In genomic region chr11:22620912-22621705, GRCm38 (mm10) we compare ENCODE assay signal across 20 mouse cellular contexts.
DNase-seq lines count a peak whose midpoint lies in the region; ATAC-seq and TF ChIP-seq lines count a peak whose summit lies in the region.
"Had no signal": no experiment of that assay in that cellular context is flagged by ENCODE, and none has a peak within 500 bp of the region (broad histone marks: within the 10 kb centered on the region; RNA-seq: fewer than 3 reads in every experiment).

No protein-coding gene starts in this region.

- no peaks in the 10 kb centered on the region for H3K36me3 ChIP-seq in lung, embryonic 14.5 days (ENCODE audit: insufficient read depth)
- no peaks in the 10 kb centered on the region for H3K36me3 ChIP-seq in embryonic facial prominence, embryonic 15.5 days
- H3K36me3 ChIP-seq in stomach, embryonic 16.5 days (ENCODE audit: control insufficient read depth, insufficient read depth, low read length), result no peaks in the 10 kb centered on the region
- H3K36me3 ChIP-seq: liver, embryonic 13.5 days; midbrain, embryonic 12.5 days had no signal

- no peak overlapping the region for H3K4me2 ChIP-seq in lung, embryonic 14.5 days
- H3K4me2 ChIP-seq in embryonic facial prominence, embryonic 15.5 days (replicated peaks), result no peak overlapping the region
- no peak overlapping the region for H3K4me2 ChIP-seq in stomach, embryonic 16.5 days (ENCODE audit: low read depth, low read length)
- H3K4me2 ChIP-seq: liver, embryonic 13.5 days; midbrain, embryonic 12.5 days had no signal

- no peaks in the 10 kb centered on the region for H3K27me3 ChIP-seq in lung, embryonic 14.5 days (ENCODE audit: insufficient read depth, low read length)
- no peaks in the 10 kb centered on the region for H3K27me3 ChIP-seq in embryonic facial prominence, embryonic 15.5 days
- no peaks in the 10 kb centered on the region for H3K27me3 ChIP-seq in stomach, embryonic 16.5 days (ENCODE audit: control insufficient read depth, insufficient read depth, low read length)
- H3K27me3 ChIP-seq: liver, embryonic 13.5 days had no signal

- 0 out of 2 replicates have a peak, but pooled peaks cover 7% of the 10 kb centered on the region for H3K4me1 ChIP-seq in lung, embryonic 14.5 days (ENCODE audit: insufficient read depth)
- peaks cover 11% of the 10 kb centered on the region for H3K4me1 ChIP-seq in embryonic facial prominence, embryonic 15.5 days
- peaks cover 8% of the 10 kb centered on the region for H3K4me1 ChIP-seq in stomach, embryonic 16.5 days (ENCODE audit: control insufficient read depth, insufficient read depth, low read length)
- H3K4me1 ChIP-seq: liver, embryonic 13.5 days had no signal

- DNase-seq in lung, embryonic 14.5 days, result no peak
- no peak for DNase-seq in lung, postnatal 4 days
- DNase-seq in R1 (ENCODE audit: low read depth, low spot score), result peak; percentile 99
- no peak for DNase-seq in frontal cortex, postnatal 14 days (ENCODE audit: low spot score in 2 of 2)
- DNase-seq: adrenal gland, adult 8-10 months; cerebellum, adult 11-12 months; embryo, embryonic 11 days; forebrain, postnatal 0 days; gastrocnemius, postnatal 10 days; heart, adult 18-20 months; kidney, adult 8-10 months; kidney, postnatal 36 days; layer of hippocampus, postnatal 36 days; liver, embryonic 13.5 days; thymus, adult 18-20 months had no signal

- H3K9me3 ChIP-seq in lung, embryonic 14.5 days (ENCODE audit: low read depth, low read length), result no peaks in the 10 kb centered on the region
- H3K9me3 ChIP-seq in embryonic facial prominence, embryonic 15.5 days (replicated peaks), result no peaks in the 10 kb centered on the region
- H3K9me3 ChIP-seq in stomach, embryonic 16.5 days (replicated peaks; ENCODE audit: control insufficient read depth, low read length), result no peaks in the 10 kb centered on the region
- H3K9me3 ChIP-seq: liver, embryonic 13.5 days; midbrain, embryonic 12.5 days had no signal

- H3K4me3 ChIP-seq in lung, embryonic 14.5 days (ENCODE audit: low read depth, low read length), result no peak overlapping the region
- no peak overlapping the region for H3K4me3 ChIP-seq in embryonic facial prominence, embryonic 15.5 days (replicated peaks)
- H3K4me3 ChIP-seq in stomach, embryonic 16.5 days (replicated peaks; ENCODE audit: low read length), result no peak overlapping the region
- H3K4me3 ChIP-seq: liver, embryonic 13.5 days; midbrain, embryonic 12.5 days had no signal

- H3K9ac ChIP-seq in lung, embryonic 14.5 days, result no peak overlapping the region
- no peak overlapping the region for H3K9ac ChIP-seq in embryonic facial prominence, embryonic 15.5 days
- H3K9ac ChIP-seq in stomach, embryonic 16.5 days (ENCODE audit: low read length), result no peak overlapping the region
- H3K9ac ChIP-seq: forebrain, postnatal 0 days; liver, embryonic 13.5 days; midbrain, embryonic 12.5 days had no signal

- WGBS in lung, embryonic 14.5 days, result 65% methylated on average over 8 of the region's 8 CpGs
- 65% methylated on average over 8 of the region's 8 CpGs for WGBS in embryonic facial prominence, embryonic 15.5 days
- 69% methylated on average over 8 of the region's 8 CpGs for WGBS in stomach, embryonic 16.5 days

- no peak for ATAC-seq in lung, embryonic 14.5 days (ENCODE audit: insufficient read depth)
- no peak for ATAC-seq in embryonic facial prominence, embryonic 15.5 days (ENCODE audit: insufficient number of reproducible peaks, low FRiP score, low TSS enrichment, low read depth)
- no peak for ATAC-seq in stomach, embryonic 16.5 days (ENCODE audit: insufficient read depth, low FRiP score)
- no peak for ATAC-seq in frontal cortex, adult (ENCODE audit: low TSS enrichment)
- ATAC-seq: forebrain, postnatal 0 days had no signal

- TF ChIP-seq CTCF in lung, embryonic 14.5 days (IDR thresholded peaks at IDR 0.05; ENCODE audit: low read depth), result no peak

- H3K27ac ChIP-seq in lung, embryonic 14.5 days (ENCODE audit: low read depth), result peak overlapping the region; percentile 93
- peak overlapping the region; percentile 30; the same call in 1 of the 2 replicates for H3K27ac ChIP-seq in embryonic facial prominence, embryonic 15.5 days (replicated peaks)
- peak overlapping the region; percentile 76 for H3K27ac ChIP-seq in stomach, embryonic 16.5 days (ENCODE audit: low read length)
- H3K27ac ChIP-seq: liver, embryonic 13.5 days; macrophage; midbrain, embryonic 12.5 days had no signal

Comparison
In these comparisons a context has a peak if more than half of its experiments do, and no peak if none do; other contexts are left out.
1. H3K27ac ChIP-seq: peak in every context shown above with its lines; median percentile 93 in lung, embryonic 14.5 days; 76 in stomach, embryonic 16.5 days; 30 in embryonic facial prominence, embryonic 15.5 days.